Mouse (Mus musculus): ENCODE results near the gene Ufsp2.

Gene Ufsp2

DNA sequence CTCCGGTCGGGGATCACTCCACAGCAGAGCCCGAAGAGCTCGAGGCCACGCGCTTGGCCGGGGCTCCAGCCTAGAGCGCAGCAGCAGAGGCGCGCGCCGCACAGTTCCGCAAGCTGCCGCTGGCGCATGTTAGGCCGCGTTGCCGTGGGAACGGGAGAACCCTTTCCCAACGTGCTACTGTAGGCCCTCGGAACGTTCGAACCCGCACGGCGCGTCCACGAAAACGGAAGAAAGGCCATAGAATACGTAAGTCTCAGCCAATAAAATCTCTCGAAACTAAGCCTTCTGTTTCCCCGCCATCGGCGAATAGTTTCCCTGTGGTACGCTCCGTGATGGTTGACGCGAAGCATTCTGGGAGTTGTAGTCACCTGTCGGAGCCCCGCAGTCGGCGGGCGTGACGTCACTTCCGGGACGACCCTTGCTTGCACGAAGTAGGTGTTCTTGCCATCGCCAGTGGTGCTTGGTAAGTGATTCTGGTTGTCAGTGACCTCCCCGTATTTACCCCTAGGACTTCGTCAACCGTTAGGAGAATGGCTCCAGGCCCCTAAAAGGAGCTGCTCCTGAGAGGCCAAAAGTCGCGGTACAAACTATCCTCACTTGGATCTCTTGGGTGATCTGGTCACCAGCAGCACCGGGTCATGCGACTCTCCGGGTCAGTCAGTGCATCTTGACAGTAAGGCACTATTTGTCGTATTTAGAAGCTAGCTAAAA lies at the start of gene Ufsp2, which contains the start of gene 1700029J07Rik:
Ufsp2 (plus strand) TSS at position 403 of the 711 bp plus-strand sequence.
1700029J07Rik (minus strand) TSS at position 127 of the 711 bp plus-strand sequence.
- DNase-seq (ENCODE audit: low read depth, low spot score) = peak; percentile 98

GRCm38 (mm10) chr8:45934582-45935014 lies 40.7 kb upstream of the Ufsp2 start, which contains the start of gene Ccdc110:
Ccdc110 (plus strand) TSS chr8:45934619.
- peak; percentile 92 for DNase-seq (ENCODE audit: low read depth, low spot score)

- DNase-seq (ENCODE audit: low read depth, low spot score) = no peak
Observed at GRCm38 (mm10) chr8:45936986-45937385, 38.3 kb upstream of the Ufsp2 start.

DNA sequence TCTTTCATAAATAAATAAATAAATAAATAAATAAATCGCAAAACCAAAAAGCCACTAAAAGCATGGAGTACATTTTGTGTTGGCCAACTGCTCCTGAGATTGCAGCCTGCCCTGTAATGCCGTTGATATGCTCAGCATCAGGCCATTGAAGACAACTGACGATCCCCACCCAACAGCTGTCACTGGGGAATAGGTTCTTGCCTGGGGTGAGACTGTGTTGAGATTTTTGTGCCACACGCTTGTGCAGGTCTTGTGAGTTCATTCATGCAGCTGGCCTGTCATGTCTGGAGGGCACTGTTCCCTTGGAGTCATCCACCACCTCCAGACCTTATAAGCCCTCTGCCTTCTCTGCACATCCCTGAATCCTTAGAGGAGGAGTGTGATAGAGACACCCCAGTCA lies 29.0 kb upstream of the Ufsp2 start:
- DNase-seq (ENCODE audit: low read depth, low spot score) = no peak

DNA sequence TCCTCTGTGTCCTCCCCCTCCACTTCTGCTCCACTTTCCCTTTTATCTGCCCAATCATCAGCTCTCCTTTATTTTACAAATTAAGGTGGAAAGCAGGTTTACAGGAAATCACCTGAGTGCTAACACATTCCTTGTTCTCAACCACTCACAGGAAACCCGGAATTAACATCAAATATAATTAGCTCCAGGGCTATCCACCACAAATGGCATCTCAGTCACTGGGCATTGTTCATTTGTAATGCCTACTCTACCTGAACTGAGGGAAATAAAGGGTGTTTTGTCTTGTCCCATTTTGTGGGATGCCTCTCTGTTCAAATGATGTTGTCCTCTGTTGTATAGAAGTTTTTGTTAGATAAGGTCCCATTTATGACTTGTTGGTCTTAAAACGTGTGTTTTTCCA lies 24.7 kb upstream of the Ufsp2 start:
- DNase-seq (ENCODE audit: low read depth, low spot score) = no peak

DNA sequence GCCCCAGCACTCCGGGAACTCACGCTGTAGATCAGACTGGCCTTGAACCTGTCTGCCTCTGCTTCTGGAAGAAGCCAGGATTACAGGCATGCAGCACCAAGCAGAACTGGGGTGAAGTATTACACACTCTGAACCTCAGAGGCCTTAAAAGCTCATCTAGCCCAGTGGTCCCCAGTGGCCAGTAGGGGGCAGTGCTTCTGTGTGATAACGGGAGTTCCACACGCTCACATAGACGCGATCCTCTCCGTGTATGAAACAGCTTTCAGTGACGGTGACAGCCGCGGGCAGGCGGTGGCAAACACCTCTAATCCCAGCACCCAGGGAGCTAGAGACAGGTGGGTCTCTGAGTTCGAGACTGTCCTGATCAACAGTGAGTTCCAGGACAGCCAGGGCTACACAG lies 4.4 kb upstream of the Ufsp2 start:
- peak; percentile 40 for DNase-seq (ENCODE audit: low read depth, low spot score)

DNA sequence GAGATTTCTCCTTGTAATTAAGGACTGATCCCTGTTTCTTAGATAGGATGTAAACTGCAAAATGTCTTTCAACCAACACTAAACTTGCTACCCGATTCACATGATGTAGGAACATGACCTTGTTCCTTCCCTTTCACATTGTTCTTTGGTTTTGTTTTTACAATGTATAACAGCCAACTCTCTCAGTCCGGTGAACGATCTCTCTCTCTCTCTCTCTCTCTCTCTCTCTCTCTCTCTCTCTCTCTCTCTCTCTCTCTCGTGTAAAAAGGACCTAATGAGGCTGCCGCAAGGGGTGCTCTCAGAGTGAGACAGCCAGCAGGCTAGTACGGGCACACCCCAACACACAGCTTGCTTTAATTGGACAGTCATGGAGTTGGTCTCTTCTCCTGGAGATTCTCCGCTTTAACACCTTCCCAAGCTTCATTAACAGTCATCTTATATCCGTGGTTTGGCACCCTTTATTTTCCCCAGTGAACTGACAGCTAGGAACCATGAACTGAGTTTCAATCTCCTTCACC lies 1.3 kb upstream of the Ufsp2 start:
- DNase-seq (ENCODE audit: low read depth, low spot score) = peak; percentile 46

GRCm38 (mm10) chr8:45975837-45976468 lies 625 bp downstream of the Ufsp2 start:
- DNase-seq (ENCODE audit: low read depth, low spot score) = no peak

- DNase-seq (ENCODE audit: low read depth, low spot score) = no peak
Observed at GRCm38 (mm10) chr8:45986665-45987064, 11.3 kb downstream of the Ufsp2 start.

- DNase-seq (ENCODE audit: low read depth, low spot score) = no peak
Observed at GRCm38 (mm10) chr8:45988189-45988588, 12.9 kb downstream of the Ufsp2 start.

DNA sequence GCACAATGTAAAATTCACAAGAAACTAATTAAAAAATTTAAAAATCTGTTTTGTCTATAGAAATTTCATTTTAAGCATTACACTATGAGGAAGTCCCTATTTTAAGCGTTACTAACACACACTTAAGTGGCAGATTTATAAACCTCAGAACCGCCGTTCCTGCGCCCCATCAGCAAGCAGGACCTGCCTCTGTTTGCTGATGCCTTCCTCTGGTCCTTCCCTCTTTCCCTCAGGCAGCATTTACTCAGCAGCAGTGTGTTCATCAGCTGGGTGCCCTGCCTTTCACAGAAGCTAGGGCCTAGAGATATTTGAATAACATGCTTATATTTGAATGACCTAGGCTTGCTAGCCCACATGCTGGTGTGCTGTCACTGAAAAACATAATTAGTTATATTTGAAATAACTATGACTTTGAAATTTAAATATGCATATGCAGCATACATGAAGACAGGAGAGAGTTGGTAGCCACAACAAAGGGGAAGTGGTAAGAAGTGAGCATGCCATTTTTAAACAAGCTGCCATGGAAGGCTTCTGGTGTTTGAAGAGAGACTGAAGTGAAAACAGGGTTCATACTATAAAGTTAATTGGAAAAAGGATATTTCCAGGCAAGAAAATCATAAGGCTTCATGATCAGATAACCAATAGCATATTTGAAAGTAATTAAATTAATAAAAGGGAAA lies 15.4 kb downstream of the Ufsp2 start:
- peak; percentile 78 for DNase-seq (ENCODE audit: low read depth, low spot score)

DNA sequence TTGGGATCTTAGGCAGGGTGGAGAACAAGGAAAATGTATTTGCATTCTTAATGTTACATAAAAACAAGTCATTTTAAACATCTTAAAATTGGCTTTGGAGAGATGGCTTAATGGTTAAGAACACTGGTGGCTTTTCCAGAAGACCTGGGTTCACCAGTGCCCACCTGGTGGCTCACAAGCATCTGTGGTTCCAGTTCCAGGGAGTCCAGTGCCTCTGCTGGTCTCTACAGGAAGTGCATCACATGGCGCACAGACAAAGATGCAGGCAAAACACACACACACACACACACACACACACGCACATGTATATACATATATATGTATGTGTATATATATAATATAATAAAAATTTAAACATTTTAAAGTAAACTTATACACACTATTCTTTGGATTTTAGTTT lies 18.8 kb downstream of the Ufsp2 start:
- peak; percentile 59 for DNase-seq (ENCODE audit: low read depth, low spot score)

DNA sequence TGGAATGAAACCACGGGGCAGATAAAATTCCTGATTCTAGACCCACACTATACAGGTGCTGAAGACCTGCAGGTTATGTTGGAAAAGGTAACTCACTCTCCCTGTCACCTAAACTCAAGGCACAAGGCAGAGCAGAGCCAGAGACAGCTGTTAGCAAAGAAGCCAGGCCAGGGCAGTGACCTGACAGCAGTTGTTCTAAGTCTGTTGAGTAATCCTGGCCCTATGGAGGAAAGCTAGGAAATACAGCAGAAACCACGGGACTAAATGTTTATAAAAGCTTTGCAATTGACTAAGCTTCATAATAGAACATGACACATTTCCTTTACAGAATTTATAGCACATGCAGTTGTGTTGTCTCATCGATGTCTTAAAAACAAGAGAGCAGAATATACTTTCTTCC lies 20.2 kb downstream of the Ufsp2 start:
- DNase-seq (ENCODE audit: low read depth, low spot score) = peak; percentile 29

DNA sequence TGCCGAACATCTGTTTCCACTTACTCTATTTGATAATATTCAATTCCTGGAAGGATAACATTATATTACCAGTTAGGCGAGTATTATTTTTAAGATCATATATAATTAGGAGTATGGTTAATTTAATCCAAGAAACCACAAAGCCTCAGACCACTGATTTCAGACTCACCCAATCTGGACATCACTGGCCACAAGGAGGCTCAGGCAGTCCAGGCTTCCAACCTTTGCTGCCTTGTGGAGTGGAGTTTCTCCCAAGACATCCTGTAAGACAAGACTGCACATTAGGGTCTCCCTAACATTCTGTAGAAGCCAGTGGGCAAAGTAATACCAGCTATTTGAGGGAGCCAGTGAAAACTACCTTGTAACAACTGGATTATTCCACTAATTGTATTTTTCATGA lies 22.9 kb downstream of the Ufsp2 start:
- no peak for DNase-seq (ENCODE audit: low read depth, low spot score)

GRCm38 (mm10) chr8:45999138-45999783 lies 23.9 kb downstream of the Ufsp2 start, which contains the start of gene Lrp2bp:
Lrp2bp (plus strand) TSS chr8:45999303.
- peak; percentile 70 for DNase-seq (ENCODE audit: low read depth, low spot score)

DNA sequence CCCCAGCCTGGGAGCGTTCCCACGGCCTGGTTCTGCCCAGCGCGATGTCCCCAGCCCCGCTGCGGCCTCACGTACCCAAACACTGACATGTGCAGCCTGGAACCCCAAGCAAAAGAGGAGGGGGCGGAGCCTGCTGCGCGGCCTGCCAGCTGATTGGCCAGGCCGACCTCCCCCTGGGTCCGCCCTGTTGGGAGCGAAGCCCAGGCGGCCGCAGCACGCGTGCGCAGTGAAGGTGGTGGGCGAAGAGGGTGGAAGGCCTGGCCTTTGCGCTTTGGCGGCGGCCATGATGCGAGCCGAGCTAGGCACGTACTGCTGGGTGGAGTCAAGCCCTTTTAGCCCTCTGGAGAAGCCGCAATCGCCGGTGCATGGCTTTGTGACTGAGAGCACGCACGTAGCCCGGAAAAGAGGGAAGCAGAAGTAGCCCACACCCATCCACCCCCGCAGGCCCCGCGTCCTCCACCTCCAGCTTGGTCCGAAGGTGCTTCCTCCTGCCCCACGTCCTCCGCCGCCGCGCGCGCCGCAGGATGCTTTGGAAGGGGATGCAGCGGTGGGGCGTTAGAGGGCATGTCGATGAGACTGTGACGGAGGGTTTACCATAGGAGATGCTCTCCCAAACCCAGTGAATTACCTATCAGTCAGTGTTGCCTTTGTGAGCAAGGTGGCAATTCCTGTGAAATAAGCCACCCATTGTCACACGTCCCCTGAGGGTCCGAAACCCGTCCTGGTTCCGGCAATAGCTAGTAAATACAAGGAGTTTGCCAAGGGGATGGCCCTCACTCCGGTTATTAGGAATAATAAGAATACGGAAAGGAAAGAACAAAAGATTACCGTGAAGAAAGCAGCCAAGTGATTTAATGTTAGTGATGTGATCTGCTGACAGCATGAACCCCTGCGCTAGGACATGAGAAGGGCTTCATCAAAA lies 24.7 kb downstream of the Ufsp2 start:
- peak; percentile 100 for DNase-seq (ENCODE audit: low read depth, low spot score)

- peak; percentile 30 for DNase-seq (ENCODE audit: low read depth, low spot score)
Observed at GRCm38 (mm10) chr8:46005596-46005995, 30.3 kb downstream of the Ufsp2 start, which contains the start of gene Ankrd37. Ankrd37 (minus strand) TSS chr8:46005707.

DNA sequence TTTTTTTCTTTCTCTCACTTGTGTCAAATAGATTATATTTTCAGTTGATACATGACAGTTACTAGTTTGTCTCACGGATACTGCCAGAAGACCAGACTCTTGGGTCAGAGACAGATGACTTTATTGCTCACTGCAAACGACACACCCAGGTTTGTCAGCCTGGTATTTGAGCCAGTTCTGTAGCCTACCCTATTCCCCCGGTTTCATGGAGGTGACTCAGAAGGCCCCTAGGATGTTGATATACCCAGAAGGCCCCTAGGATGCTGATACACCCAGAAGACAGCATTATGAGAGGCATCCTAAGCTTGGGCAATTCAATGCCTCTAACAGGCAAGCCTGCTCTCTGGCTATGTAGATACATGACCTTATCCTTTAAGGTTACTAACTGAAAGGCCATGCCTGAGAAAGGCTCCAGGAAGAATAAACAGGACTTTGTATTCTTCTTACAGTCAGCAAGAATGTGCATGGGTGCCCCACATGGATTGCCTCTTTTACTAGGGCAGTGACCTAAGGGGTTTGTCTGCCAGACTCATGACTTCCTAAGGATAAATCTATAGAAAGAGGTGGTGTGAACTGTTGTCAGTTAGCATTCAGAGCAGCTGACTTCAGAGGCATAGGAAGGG lies 31.8 kb downstream of the Ufsp2 start:
- DNase-seq (ENCODE audit: low read depth, low spot score) = no peak

GRCm38 (mm10) chr8:46010306-46010705 lies 35.0 kb downstream of the Ufsp2 start:
- no peak for DNase-seq (ENCODE audit: low read depth, low spot score)

Data from A20 (cell line).